In the genomic region with DNA sequence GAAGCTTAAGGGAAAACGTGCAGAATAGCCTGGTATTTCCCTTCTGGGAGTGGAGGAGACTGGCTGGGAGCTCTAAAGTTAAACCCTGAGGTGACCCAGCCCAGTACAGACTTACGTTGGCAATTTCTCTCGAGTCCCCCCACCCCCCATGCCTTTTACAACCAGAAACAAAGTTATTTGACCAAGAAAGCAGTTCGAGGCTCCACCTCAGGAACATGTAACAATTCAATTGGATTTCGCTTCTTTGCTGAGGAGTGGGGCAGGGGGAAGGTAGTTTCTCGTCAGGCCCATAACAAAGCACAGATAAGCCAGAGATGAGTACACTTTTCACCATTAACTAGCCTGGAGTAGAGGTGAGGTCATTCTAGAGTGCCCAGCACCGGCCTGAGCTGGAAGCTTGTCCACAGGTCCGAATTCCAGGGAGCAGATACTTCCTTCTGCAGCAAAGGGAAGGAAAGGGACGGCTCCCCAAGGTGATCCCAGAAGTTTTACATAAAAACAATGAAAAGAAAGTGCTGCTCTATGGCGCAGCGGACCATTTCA, we compare ENCODE assay signal across 7 mouse cellular contexts. TPM values are rescaled to one million over a fixed set of nuclear protein-coding genes. Genes with fewer than 3 reads are reported as not detected.
A peak's percentile ranks its signal among the peaks of the same experiment; 100 is the strongest.
DNase-seq lines count a peak whose midpoint lies in the region; ATAC-seq and TF ChIP-seq lines count a peak whose summit lies in the region.

No protein-coding gene starts in this region.

- TF ChIP-seq POLR2A in brain, embryonic 14.5 days (IDR thresholded peaks at IDR 0.05; ENCODE audit: borderline replicate concordance, extremely low read depth, insufficient read depth, insufficient read length, poor library complexity, severe bottlenecking): no peak

- peaks cover 59% of the 10 kb centered on the region for H3K4me1 ChIP-seq in E14TG2a.4 (replicated peaks; ENCODE audit: low read depth, low read length)
- H3K4me1 ChIP-seq in limb, embryonic 11.5 days (ENCODE audit: control insufficient read depth, insufficient read depth, low read length): peaks cover 16% of the 10 kb centered on the region
- H3K4me1 ChIP-seq in stomach, embryonic 14.5 days (ENCODE audit: control insufficient read depth, insufficient read depth, low read length): peaks cover 31% of the 10 kb centered on the region; the same call in 1 of the 2 replicates

- peaks cover 73% of the 10 kb centered on the region for H3K27me3 ChIP-seq in E14TG2a.4 (ENCODE audit: insufficient read depth, low read length)
- H3K27me3 ChIP-seq in limb, embryonic 11.5 days (ENCODE audit: control insufficient read depth, insufficient read depth, low read length): no peaks in the 10 kb centered on the region
- no peaks in the 10 kb centered on the region for H3K27me3 ChIP-seq in stomach, embryonic 14.5 days (ENCODE audit: control insufficient read depth, insufficient read depth, low read length)

- H3K27ac ChIP-seq in limb, embryonic 11.5 days (replicated peaks; ENCODE audit: low read depth, low read length): peak overlapping the region; percentile 99
- H3K27ac ChIP-seq in stomach, embryonic 14.5 days (ENCODE audit: low read length): peak overlapping the region; percentile 100

- H3K9ac ChIP-seq in limb, embryonic 11.5 days (ENCODE audit: low read length): peak overlapping the region; percentile 75
- H3K9ac ChIP-seq in stomach, embryonic 14.5 days (replicated peaks; ENCODE audit: low read depth, low read length): peak overlapping the region; percentile 49

- H3K4me2 ChIP-seq in limb, embryonic 11.5 days (ENCODE audit: low read depth, severe bottlenecking): peak overlapping the region; percentile 91
- peak overlapping the region; percentile 96 for H3K4me2 ChIP-seq in stomach, embryonic 14.5 days (replicated peaks; ENCODE audit: low read depth, low read length)

- intact Hi-C loops in heart, postnatal 36 days (cut with DNase I): loop anchor here (5.0 kb wide), 2 partner anchors 628 to 718 kb away; a partner anchor contains a TSS

- WGBS in limb, embryonic 11.5 days: 5% methylated on average over 11 of the region's 11 CpGs
- 12% methylated on average over 11 of the region's 11 CpGs for WGBS in stomach, embryonic 14.5 days

- no peaks in the 10 kb centered on the region for H3K36me3 ChIP-seq in E14TG2a.4 (ENCODE audit: insufficient read depth, low read length)
- H3K36me3 ChIP-seq in limb, embryonic 11.5 days (ENCODE audit: control insufficient read depth, insufficient read depth, low read length): no peaks in the 10 kb centered on the region
- no peaks in the 10 kb centered on the region for H3K36me3 ChIP-seq in stomach, embryonic 14.5 days (ENCODE audit: control insufficient read depth, insufficient read depth, low read length)

- no peaks in the 10 kb centered on the region for H3K9me3 ChIP-seq in E14TG2a.4 (ENCODE audit: low read length)
- no peaks in the 10 kb centered on the region for H3K9me3 ChIP-seq in limb, embryonic 11.5 days (ENCODE audit: control insufficient read depth, low read length)
- H3K9me3 ChIP-seq in stomach, embryonic 14.5 days (ENCODE audit: control insufficient read depth, low read depth, low read length): no peaks in the 10 kb centered on the region

- ATAC-seq in limb, embryonic 11.5 days (ENCODE audit: insufficient number of reproducible peaks, low FRiP score, low TSS enrichment, low read depth): peak; percentile 37; the same call in 1 of the 2 replicates
- peak; percentile 47 for ATAC-seq in stomach, embryonic 14.5 days (ENCODE audit: insufficient number of reproducible peaks, insufficient read depth, low FRiP score, low read depth)

- peak overlapping the region; percentile 50 for H3K4me3 ChIP-seq in E14TG2a.4 (replicated peaks; ENCODE audit: low read length)
- H3K4me3 ChIP-seq in limb, embryonic 11.5 days (ENCODE audit: low read depth, low read length): peak overlapping the region; percentile 91
- H3K4me3 ChIP-seq in stomach, embryonic 14.5 days (ENCODE audit: low read depth, low read length): peak overlapping the region; percentile 89

- DNase-seq in brain, embryonic 14.5 days (ENCODE audit: low read depth): peak; percentile 83
- DNase-seq in heart, postnatal 36 days: peak; percentile 24 to 52
- peak; percentile 61 for DNase-seq in limb, embryonic 11.5 days (ENCODE audit: low spot score)
- DNase-seq in layer of hippocampus, postnatal 25 days (ENCODE audit: extremely low spot score in 1 of 2, low spot score in 1 of 2): no peak
- DNase-seq in urinary bladder, postnatal 25 days (ENCODE audit: low spot score): no peak

- no peak for TF ChIP-seq CTCF in E14TG2a.4 (conservative IDR thresholded peaks at IDR 0.05; ENCODE audit: low read length)
- no peak for TF ChIP-seq CTCF in brain, embryonic 14.5 days (IDR thresholded peaks at IDR 0.05; ENCODE audit: borderline replicate concordance, extremely low read depth, insufficient read depth, insufficient read length)

RNA-seq across cellular contexts. Expression of a gene that starts 0.5 kb away (rescaled TPM):
- polyA plus RNA-seq in brain, embryonic 14.5 days (2012; rRNA removed): 25.4 and 33.5 TPM in 2 replicates
- total RNA-seq in heart, postnatal 36 days (2021): 1 to 10 TPM; 2.8 to 5.1 TPM
- polyA plus RNA-seq in limb, embryonic 11.5 days (2014; fragmentation: Nextera tagmentation; extraction: Ambion mirVana): 11.7 and 13.8 TPM in 2 replicates
- 4.4 and 5.0 TPM in 2 replicates for polyA plus RNA-seq in stomach, embryonic 14.5 days (2014; fragmentation: Nextera tagmentation; extraction: Ambion mirVana)
- 10 to 100 TPM; 14.6 to 17.0 TPM for total RNA-seq in layer of hippocampus, postnatal 25 days (2021)

RNA-seq across cellular contexts. Expression of a gene that starts 5.7 kb away (rescaled TPM):
- polyA plus RNA-seq in brain, embryonic 14.5 days (2012; rRNA removed): 41.1 and 49.4 TPM in 2 replicates
- 10 to 100 TPM; 32.6 to 34.2 TPM for total RNA-seq in heart, postnatal 36 days (2021)
- 45.3 and 46.3 TPM in 2 replicates for polyA plus RNA-seq in limb, embryonic 11.5 days (2014; fragmentation: Nextera tagmentation; extraction: Ambion mirVana)
- 45.0 and 56.9 TPM in 2 replicates for polyA plus RNA-seq in stomach, embryonic 14.5 days (2014; fragmentation: Nextera tagmentation; extraction: Ambion mirVana)
- 10 to 100 TPM; 53.0 to 58.9 TPM for total RNA-seq in layer of hippocampus, postnatal 25 days (2021)

RNA-seq across cellular contexts. Expression of a gene that starts 11.8 kb away (rescaled TPM):
- polyA plus RNA-seq in brain, embryonic 14.5 days (2012; rRNA removed): 5.5 and 6.1 TPM in 2 replicates
- total RNA-seq in heart, postnatal 36 days (2021): 1 to 10 TPM; 4.6 to 6.2 TPM
- polyA plus RNA-seq in limb, embryonic 11.5 days (2014; fragmentation: Nextera tagmentation; extraction: Ambion mirVana): 10.4 and 11.9 TPM in 2 replicates
- polyA plus RNA-seq in stomach, embryonic 14.5 days (2014; fragmentation: Nextera tagmentation; extraction: Ambion mirVana): 9.9 and 11.0 TPM in 2 replicates
- 1 to 10 TPM; 2.7 to 3.3 TPM for total RNA-seq in layer of hippocampus, postnatal 25 days (2021)

RNA-seq across cellular contexts. Expression of a gene that starts 52.6 kb away (rescaled TPM):
- polyA plus RNA-seq in brain, embryonic 14.5 days (2012; rRNA removed): 0.16 TPM in 1 of 2 replicates, not detected in the other
- not detected for total RNA-seq in heart, postnatal 36 days (2021)
- not detected in 2 replicates for polyA plus RNA-seq in limb, embryonic 11.5 days (2014; fragmentation: Nextera tagmentation; extraction: Ambion mirVana)
- polyA plus RNA-seq in stomach, embryonic 14.5 days (2014; fragmentation: Nextera tagmentation; extraction: Ambion mirVana): not detected in 2 replicates
- total RNA-seq in layer of hippocampus, postnatal 25 days (2021): not detected

Comparison
In these comparisons a context has a peak if more than half of its experiments do, and no peak if none do; other contexts are left out.
1. DNase-seq: peak in brain, embryonic 14.5 days (single experiment), heart, postnatal 36 days (2 of 2) and limb, embryonic 11.5 days (single experiment); none in layer of hippocampus, postnatal 25 days (0 of 2) and urinary bladder, postnatal 25 days (single experiment).
2. Peak in every context shown above with its lines, with median percentiles within 50 percentile points of each other: H3K4me3 ChIP-seq.